Mouse (Mus musculus) gastrocnemius, postnatal 25 days (tissue): ENCODE results near the gene Zfr2. TPM values are rescaled to one million over a fixed set of nuclear protein-coding genes. Genes with fewer than 3 reads are reported as not detected.
"Not testable (repeated sequence)": the region's sequence is repeated elsewhere in the genome, so short reads cannot be mapped to it uniquely, and the experiment has no call there.

ENCODE experiments used
- DNase-seq: peaks from one replicate; pipeline ENCODE4 v3.0.0; 2022
- total RNA-seq, 2 experiments: library from RNA; stranded (reverse); gene quantifications; 1 replicate in 1 of 2; 2 replicates in 1 of 2; pipeline ENCODE4 v1.2.3; 2021

The Zfr2 gene
- total RNA-seq, 2 experiments from 2014 or later, result 1.9 to 3.0 TPM

DNA sequence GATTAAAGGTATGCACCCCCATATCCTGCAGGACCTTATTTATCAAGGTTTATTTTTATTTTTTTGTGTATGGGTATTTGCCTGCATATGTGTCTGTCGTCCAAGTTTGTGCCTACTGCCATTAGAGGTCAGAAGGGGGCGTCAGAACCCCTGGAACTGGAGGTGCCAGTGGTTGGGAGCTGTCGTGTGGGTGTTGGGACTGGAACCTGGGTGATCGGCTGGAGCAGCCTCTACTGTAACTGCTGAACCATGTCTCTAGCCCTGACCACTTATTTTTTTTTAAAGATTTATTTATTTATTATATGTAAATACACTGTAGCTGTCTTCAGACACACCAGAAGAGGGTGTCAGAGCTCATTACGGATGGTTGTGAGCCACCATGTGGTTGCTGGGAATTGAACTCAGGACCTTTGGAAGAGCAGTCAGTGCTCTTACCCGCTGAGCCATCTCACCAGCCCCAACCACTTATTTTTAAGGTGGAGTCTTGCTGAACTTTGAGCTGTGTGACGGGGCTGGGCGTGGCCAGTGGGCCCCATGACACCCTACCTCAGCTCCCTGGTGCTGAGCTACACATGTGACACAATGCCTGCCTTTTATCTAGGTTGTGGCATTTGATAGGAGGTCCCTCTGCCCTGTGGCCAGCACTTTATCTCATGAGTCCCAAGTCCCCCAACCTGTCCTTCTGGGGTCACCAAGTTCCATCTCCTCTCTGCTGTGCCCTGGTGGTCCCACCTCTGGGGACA lies 29.8 kb upstream of the Zfr2 start:
- no peak for DNase-seq

DNA sequence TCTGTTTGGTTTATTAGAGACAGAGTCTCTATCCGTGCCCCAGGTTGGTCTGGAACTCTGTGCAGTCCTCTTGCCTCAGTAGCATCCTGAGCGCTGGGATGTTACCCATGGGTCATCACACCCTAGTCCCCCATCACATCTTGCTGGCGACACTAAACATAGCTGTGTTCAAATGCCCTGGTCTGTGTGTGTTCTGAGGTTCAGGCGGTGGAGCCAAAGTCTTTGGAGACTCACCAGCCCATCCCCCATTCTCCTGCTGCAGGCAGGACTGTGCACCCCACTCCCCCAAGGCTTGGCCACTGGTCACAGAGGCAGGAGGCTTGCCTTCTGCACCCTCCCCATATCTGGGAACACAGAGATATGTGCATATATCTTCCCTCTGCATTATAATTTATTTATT lies 28.8 kb upstream of the Zfr2 start:
- no peak for DNase-seq

DNA sequence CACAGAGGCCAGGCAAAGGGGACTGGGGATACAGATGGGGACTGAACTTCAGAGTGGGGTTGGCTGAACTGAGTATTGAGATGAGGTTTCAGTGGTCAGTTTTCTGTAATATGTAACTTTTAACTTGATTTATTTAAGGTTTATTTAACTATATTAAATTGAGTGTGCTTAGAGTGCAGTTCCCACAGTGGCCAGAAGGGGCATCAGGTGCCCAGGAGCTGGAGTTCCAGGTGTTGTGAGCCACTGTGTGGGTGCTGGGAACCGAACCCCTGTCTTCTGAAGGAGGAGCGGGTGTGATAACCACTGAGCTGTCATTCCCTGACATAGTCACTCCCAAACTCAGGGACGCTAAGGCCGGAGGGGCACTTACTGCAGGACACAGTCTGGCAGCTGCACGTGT lies 22.8 kb upstream of the Zfr2 start:
- DNase-seq, result no peak

DNA sequence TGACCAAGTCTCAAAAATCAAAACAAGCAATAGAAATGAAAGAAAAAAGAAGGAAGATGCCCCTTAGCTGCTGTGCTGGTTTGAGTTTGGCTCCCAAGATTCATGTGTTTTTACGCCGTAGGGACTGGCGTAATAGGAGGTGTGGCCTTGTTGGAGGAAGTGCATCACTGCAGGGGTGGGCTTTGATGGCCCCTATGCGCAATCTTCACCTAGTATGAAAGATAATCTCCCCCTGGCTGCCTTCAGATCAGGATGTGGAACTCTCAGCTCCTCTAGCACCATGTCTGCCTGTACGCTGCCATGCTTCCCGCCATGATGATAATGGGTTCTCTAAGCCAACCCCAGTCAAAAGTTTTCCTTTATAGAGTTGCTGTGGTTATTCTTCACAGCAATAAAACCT lies 16.7 kb upstream of the Zfr2 start:
- no peak for DNase-seq

DNA sequence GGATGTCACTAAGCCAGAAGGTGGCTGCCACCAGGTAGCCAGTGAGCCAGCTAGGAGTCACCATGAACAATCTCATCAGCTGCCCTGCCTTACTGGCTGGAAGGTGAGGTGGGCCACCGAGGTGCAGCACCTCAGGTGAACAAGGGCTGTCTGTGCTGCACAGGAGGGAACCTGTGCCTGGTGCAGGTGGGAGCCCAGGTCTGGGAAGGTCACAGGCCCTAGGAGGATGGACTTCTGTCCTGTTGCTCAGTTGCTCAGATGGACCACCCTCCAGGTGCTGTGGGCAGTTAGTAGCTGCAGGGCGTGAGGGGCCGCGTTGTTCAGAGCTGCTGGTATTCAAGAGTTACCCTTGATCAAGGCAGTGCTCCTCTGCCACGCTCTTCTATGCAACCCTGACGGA lies 16.1 kb upstream of the Zfr2 start:
- DNase-seq, result no peak

DNA sequence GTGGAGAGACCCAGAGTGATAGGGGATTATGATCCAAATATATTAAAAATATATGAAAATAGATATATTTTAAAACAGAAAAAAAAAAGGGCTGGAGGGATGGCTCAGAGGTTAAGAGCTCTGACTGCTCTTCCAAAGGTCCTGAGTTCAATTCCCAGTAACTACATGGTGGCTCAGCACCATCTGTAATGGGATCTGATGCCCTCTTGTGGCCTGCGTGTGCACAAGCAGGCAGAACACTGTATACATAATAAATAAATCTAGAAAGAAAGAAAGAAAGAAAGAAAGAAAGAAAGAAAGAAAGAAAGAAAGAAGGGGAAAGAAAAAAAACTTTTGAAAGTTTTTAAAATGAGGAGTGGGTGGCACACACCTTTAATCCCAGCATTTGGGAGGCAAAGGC lies 15.7 kb upstream of the Zfr2 start:
- not testable (repeated sequence) for DNase-seq

DNA sequence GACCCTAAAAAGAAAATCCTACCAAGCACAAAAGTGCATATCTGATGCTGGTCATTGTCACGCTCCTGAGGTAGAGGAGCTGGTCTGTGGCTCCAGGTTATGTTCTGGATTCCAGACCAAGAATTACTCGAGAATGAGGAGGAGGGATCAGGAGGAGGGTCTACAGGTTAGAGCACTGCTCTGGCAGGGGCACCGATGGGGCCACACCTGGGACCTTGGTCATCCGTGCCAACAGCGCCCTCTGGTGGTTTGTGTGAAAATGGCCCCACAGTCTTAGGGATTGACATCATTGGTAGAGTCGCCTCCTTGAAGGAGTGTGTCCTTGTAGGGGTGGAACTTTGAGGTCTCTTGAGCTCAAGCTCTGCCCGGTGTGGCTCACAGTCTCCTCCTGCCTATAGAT lies 15.0 kb upstream of the Zfr2 start:
- DNase-seq, result no peak

DNA sequence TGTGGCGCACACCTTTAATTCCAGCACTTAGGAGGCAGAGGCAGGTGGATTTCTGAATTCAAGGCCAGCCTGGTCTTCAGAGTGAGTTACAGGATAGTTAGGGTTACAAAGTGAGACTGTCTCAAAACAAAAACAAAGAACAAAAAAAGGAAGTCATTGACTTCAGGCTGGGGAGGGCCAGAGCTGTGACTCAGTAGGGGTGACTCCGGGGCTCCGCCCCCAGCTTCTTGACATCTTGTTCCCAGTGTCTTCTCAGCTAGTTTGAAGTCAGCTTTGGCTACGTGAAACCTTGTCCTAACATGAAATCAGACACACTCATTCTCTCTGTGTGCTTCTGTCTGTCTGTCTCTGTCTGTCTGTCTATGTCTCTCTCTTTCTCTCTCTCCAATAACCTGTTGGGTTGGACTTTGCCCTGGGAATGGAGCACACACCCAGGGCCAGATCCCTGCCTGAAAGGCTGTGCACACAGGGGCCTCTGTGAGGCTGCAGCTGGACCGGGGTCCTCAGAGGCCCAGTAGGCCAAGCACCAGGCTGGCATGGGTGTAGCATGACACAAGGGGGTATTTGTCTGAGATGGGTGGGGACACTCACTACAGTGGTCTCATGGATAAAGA lies 11.4 kb upstream of the Zfr2 start:
- DNase-seq, result no peak

DNA sequence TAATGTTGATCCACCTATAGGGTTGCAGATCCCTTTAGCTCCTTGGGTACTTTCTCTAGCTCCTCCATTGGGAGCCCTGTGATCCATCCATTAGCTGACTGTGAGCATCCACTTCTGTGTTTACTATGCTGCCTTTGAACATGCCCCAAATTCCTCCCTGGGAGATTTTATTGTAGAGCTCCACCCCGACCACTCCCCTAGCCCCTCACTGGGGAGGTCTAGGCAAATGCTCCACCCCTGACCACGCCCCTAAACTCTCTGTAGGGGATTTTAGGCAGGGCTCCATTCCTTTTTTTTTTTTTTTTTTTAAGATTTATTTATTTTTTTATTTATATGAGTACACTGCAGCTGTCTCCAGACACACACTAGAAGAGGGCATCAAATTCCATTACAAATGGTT lies 9.2 kb upstream of the Zfr2 start:
- not testable (repeated sequence) for DNase-seq

DNA sequence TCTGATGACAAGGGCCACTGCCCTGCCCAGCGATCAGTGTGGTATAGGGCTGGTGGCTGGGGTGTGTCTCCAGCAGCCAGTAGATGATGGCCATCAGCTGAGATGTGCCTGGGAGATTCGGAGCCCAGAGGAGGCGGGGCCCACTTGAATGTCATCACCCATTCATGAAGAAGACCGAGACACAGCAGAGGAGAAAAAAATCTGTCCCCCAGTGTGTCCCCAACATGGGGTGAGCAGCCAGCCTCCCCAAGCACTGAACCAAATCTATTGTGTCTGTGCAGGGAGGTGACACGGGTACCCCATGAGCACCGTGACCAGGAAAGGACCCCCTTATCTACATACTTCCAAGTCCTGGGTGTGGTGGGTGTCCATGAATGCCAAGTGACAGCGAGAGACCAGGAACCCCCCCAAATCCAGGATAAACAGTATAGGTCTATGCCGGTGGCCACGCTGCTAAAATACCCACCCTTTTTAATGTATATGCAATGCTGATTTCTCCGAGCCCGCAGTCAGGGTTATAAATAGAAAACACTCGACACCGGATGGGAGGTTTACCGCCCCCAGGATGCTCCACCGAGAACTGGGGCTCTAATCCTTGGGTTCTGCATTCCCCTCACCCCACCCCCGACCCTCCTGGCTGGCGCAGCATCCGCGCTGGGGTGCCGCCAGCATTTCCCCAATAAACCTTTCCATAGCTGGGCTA lies 3.1 kb upstream of the Zfr2 start:
- no peak for DNase-seq

DNA sequence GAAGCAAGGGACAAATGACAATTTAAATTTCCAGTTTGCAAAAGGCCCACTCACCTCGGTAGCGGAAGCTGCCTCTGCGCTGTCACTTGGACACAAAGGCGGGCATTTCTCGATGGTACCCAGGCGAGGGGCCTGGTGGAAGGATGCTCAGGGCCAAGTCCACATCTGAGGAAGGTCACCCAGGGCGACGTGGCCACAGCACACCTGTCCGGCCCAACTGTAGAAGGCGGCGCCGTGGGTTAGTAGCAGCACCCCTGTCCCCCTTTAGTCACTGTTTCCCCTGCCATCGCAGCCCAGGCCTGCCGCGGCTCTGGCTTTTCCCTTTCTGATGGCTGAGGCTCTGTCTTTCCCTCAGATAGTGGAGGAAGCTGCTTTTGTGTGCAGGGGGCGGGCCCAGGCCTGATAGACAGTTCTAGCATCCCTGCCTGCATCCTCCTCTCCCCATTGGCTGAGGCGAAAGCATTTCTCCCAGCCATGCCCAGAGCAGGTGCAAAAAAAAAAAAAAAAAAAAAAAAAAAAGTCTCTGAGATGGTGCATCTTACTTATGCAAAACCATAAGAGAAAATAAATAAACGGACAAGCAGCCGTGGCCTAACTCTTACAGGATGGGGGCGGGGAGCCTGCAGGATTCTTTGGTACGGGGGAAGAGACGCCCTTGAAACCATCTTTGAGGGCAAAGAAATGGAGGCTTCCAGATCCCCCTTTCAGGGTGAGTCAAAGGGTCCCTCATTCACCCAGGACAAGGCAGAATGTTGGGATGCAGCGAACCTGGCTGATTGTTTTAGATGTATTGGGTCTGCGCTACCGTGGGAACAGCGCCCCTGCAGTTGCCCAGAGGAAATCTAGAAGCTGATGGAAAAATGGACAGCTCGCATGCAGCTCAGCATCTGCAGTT lies 2.3 kb upstream of the Zfr2 start, which contains the start of gene Atcay:
Gene Atcay, minus strand, starts transcription at position 396 of the 895 bp plus-strand sequence.
- DNase-seq, result no peak

DNA sequence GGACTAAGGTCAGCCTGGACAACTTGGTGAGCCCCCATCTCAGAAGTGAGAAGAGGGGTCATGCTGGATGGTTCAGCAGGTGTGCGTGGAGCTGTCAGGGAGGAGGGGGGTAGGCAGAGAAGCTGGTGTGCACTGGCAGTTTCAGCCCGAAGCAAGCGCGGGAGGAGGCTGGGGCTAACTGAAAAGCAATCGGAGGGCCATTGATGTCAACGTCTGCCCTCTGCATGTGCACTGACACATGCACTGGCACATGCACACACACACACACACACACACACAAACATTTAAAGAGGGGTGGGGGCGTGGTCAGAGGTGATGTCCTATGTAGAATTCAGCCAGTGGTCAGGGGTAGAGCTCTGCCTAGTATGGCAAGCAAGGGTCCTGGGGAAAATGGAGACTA lies 1.5 kb upstream of the Zfr2 start:
- no peak for DNase-seq

DNA sequence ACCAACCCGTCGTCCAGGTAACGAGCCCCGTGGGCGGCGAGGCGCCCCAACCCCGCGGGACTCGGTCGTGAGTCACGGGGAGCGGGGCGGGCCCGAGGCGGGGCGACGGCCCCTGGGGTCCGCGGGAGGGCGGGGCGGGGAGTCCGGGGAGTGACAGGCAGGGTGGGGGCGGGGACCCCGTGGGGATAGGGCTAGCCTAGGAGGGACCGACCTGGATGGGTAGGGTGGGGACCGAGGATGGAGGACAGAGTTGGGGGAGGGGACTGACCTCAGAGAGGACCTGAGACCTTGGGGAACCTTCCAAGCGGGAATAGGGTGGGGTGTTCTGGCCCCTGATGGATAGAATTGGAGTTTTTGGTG lies 251 bp downstream of the Zfr2 start:
- no peak for DNase-seq

DNA sequence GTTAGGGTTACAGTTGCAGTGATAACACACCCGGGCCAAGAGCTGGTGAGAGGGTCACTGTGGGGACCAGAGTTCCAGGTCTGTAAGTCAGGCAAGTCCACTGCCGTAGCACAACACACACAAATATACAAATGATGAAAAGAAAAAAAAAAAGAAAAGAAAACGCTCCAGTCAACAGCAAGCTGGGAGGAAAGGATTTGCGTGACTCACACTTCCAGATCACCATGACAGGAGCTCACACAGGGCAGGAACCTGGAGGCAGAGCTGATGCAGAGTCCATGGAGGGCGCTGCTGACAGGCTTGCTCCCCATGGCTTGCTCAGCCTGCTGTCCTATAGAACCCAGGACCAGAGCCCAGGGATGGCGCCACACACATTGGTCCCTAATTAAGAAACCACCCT lies 1.3 kb downstream of the Zfr2 start:
- DNase-seq, result no peak

DNA sequence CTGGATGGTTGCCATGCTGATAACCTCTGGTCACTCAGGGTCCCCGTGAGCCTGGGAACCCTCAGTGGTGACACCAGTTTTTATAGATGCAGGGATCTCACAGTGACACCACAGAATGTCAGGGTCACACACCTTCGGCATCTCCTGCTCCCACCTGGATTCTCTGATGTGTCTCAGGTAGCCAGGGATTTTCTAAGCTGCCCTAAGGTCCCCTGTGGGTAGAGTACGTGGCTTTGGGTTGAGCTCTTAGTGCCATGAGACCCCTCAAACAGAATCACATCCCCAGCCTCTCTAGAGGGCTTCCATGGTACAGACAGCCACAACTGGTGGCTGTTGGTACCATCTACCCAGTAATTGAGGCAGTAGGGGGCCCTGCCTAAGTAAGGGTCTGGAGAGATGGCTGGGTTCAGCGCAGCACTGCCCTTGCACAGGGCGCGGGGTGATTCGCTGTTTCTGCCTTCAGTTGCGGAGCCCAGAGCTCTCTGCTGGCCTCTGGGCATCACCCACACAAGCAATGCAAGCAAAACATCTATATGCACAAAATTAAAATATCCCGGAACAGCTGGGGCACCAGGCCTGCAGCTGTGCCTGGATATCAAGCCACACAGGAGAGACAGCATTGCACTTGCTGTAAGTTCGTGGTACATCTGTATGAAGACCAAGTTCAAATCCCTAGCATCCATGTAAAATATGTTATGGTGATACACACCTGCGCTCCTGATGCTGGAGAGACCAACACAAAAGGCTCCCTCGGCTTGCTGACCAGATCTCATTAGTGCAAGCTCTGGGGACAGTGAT lies 3.7 kb downstream of the Zfr2 start:
- no peak for DNase-seq

DNA sequence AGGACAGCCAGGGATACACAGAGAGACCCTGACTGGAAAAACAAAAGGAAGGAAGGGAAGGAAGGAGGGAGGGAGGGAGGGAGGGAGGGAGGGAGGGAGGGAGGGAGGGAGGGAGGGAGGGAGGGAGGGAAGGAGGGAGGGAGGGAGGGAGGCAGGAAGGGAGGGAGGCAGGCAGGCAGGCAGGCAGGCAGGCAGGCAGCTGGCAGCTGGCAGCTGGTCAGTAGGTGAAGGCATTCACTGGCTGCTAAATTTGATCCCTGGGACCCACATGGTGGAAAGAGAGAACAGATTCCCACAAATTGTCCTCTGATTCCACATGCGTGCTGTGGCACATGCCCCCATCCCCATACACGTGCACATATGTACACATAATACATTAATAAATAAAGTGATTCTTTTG lies 5.7 kb downstream of the Zfr2 start:
- no peak for DNase-seq

DNA sequence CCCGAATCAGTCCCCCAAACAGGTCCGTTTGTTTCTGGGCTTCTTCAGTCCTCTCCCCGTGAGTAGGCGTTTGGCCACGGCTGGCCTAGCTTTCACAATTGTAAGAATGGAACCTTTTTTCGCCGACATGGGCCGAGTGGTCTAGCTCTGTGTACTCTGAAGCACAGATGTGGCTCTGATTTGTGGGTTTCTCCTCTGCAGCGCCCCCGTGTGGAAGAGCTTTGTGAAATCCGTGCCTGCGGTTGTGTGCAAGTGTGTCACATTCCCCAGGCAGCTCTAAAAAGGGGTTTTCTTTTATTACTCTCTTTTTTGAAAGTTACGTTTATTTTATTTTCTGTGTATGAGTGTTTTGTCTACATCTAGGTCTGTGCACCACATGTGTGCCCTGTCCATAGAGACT lies 7.9 kb downstream of the Zfr2 start:
- no peak for DNase-seq

DNA sequence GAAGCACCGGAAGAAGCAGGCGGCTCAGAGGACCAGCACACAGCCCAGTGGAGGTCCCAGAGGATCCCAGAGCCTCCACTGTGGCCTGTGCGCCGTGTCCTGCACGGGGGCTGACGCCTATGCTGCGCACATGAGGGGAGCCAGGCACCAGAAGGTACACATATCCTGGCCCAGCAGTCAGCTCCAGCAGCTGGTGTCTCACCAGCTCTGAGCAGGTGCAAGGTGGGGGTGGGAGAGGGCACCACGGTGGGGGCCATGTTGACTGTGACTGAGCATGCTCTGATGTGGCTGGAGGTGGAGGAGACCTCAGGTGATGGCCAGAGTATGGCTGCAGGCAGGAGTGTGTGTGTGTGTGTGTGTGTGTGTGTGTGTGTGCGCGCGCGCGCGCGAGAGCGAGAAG lies 9.1 kb downstream of the Zfr2 start:
- DNase-seq, result no peak

DNA sequence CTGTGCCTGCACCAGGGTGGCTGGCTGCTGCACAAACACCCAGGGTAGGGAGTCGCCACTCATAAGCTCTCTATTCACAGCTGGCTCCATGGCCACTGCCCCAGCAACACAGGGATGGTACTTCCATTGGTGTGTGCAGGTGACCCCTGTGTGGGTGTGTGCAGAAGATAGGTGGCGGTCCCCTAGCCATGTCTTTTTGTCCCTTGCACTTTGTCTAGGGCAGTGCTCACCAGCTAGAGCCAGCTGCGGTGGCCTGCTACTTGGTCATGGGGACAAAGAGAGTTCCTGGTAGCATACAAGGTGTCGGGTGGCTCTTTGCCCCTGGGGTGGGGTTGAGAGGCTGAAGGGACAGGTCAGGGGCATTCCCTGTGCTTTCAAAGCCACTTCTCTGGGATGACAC lies 11.2 kb downstream of the Zfr2 start:
- DNase-seq, result no peak

DNA sequence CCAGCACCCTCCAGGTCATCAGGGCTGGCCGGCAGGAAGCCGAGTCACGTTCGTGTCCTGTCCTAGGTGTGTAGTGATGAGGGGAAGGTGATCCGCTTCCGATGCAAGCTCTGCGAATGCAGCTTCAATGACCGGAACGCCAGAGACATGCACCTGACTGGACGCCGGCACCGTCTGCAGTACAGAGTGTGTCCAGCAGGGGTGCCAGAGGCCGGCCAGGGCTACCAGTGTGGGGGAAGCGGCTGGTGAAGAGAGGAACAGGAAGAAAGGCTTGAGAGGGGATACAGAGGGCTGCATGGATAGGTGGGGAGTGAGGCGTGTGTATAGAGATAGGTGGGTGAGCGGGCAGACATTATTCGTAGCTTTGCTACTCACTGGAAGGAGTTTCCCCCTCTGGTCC lies 11.6 kb downstream of the Zfr2 start:
- DNase-seq, result peak; percentile 62

DNA sequence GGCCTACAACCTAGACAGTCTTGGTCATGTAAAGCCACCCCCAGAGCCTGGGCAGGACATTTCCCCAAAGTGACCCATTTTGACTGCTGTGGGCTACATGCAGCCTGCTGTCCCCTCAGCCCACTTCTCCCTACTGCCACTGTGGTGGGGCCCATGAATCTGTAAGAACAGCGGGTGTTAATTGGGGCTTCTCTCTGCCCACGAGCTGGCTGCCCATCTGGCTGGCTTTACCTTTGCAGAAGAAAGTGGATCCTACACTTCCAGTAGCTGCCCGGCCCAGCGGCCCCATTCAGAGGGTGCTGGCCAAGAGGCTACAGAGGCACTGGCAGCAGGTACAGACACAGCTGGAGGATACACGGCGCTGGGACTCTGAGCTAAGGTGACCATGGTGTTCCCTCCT lies 12.2 kb downstream of the Zfr2 start:
- no peak for DNase-seq

DNA sequence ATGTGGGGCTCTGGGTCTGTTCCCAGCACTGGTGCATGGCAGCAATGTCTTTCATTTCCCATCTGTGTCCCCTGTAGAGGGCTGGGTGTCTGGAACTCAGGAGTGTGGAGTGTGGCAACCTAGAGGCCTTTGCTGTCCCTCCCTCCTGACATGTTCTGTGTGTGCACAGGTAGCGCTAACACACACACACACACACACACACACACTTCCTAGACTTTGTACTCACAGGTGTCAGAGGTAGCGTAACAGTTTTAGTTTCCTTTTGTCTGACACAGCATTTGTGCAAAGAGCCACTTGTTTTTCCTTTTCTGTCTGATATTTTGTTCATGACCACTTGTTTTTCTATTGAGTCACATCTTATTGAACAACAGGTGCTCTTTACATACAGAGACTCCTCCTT lies 14.8 kb downstream of the Zfr2 start:
- no peak for DNase-seq
